Mouse (Mus musculus) fat pad, adult 2 months (tissue): Measurements from ENCODE around the gene Synm.
A peak's percentile ranks its signal among the peaks of the same experiment; 100 is the strongest.

Experiments
- DNase-seq: peaks from one replicate; pipeline ENCODE4 v3.0.0-alpha.2; 2011; ENCODE audit warnings: low read depth, low spot score; ENCODE audit errors: extremely low read depth

Synm gene

DNA sequence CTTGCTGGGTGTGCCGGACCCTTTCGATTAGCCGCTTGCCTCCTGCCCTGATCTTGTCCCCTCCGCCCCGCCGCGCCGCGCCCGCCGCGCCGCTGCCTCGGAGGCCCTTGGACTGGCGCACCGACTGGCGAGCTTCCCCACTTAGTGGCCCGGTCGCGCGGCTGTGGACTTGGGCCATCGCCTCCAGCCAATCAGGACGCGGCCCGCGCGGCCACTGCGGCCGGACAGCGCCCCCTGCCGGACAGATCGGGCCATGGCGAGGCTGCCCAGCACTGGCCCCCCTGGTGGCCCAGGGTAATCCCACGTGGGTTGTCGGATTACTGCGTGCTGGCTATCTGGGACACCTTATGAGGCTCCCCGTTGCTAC is at the start of gene Synm:
Synm (minus strand) TSS at position 114 of the 367 bp plus-strand sequence.
- DNase-seq: no peak

DNA sequence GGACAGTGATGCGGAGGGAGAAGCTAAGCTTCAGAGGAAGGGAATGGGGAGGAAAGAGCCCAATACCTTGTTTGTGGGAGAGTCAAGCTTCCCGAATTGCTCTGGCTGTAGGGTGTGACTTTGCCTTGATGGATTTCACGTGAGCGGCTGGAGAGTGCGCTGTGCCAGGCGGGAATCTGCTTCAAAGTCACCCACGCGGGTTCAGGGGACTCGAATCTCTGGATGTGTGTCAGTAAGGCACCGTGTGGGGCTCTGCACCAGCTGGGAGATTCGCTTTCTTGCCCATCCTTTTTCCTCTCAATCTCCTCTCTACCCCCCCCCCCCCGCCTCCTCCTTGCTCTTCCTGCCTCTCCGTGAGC is 44.3 kb upstream of the Synm start:
- no peak for DNase-seq

DNA sequence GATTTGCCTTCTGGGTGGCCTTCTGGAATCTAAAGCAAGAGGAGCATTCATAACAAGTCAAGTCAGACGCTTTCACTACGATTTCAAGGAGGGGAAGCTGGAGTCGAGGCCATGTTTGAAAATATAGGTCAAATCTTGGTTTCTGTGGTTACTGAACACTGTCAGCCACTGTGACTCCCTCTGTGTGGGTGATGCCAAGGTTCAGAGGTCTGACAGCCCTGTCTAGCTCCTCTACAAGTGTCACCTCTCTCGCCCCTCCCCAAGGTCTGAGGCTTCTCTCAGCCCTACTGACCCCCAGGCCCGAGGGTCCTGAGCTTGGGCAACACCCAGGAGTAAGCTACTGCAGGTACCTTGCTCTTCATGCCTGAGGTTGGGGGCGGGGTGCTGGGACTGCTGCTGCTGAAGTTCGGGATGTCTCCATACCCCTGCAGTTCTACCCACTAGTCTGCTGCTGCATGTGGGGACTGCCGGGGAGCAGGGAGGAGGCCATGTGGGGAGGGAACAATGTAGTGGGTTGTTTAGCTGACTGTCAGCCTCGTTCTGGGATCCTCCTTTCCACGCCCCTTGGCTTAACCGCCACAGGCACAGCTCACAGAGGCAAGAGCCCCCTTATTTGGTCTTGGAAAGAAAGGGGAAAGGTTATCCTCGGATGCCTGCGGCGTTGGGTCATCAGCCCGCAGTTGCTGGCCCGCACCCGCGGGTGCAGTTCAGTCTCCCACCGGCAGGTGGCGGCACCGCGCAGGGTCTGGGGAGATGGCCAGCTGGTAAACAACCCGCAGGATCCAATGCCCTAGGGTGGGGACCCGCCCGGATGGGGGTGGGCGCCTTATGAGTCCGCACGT is 43.7 kb upstream of the Synm start:
- no peak for DNase-seq

DNA sequence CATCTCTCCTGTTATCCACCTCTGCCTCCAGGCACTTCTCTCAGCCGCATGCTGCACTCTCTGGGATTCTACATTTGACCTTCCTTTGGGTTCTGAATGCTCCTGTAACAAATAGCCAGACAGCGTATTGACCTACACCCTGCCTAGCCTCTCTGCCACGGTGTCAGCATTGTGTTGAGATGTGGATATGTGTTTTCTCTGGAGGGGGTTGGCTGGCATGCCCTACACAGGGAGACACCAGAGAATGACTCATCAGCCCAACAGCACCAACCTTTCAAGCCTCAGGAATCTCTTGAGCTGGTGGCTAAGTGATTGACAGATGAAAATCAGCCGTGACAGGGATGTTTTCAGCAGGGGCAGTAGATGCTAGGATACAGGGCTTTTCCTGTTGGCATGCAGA is 41.5 kb upstream of the Synm start:
- DNase-seq: no peak

DNA sequence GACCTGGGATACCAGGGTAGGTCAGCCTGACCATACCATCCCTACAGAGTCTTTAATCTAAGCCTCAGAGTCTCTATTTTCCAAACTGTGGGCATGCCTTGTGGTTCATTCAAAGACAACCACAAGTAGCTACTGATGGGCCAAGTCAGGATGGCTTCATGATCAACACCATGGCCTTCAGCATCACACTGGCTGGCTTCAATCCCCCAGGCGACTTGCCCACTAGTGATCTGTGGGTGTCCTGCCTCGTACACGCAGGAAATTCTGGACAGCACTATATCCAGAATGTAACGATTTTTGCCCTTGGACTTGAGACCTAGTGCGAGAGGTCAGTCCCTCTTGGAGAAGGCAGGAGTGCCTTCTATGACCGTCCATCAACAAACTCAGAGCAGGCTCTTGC is 41.0 kb upstream of the Synm start:
- DNase-seq: no peak

DNA sequence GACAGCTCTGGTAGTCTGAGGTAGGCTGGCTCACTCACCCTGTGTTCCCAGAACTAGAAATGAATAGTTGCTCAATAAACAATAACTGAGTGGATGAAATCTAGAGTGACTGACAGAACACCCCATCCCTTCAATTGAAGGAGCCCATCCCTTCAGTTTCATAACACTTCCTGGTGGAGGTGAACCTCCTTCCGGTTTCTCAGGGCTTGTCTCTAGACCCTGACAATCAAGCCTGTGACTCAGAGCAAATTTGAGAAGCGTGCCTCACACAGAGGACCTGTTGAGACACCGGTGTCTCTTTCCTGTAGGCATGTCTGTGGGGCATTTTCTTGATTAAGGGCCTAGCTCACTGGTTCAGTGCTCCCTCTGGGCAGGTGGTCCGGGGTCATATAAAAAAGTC is 38.9 kb upstream of the Synm start:
- DNase-seq: no peak

DNA sequence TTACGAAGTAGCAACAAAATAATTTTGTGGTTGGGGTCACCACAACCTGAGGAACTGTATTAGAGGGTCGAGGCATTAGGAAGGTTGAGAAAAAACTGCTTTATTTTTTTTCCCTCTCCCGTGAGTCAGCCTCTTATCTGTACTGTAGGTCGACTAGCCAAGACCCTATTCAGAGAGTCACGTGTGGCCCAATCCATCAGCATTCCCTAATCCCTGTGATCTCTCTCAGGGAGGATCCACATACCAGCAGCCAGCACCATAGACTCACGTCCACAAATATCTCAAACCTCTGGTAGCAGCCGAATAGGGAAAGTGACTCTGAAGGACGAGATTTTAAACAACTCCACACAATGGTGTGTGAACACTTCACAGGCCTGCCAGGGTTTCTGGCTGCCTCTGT is 37.5 kb upstream of the Synm start:
- no peak for DNase-seq

DNA sequence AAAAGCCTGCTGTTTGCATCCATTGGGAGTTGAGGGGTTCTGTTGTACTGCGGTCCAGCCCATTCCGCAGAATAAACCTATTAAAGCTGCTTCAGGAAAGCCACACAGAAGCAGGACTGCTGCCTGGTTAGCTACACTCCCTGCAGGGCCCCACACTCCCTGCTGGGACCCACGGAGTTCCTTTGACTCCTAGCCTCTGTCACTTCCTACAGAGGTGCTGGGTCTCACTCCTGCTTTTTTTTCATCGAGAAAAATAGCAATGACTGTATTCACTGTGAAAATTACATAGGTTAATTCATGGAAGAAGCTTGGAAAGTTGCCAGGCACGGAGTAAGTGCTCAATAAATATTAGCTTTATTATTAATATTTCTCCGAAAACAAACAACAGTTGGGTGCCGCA is 33.9 kb upstream of the Synm start:
- DNase-seq: no peak

DNA sequence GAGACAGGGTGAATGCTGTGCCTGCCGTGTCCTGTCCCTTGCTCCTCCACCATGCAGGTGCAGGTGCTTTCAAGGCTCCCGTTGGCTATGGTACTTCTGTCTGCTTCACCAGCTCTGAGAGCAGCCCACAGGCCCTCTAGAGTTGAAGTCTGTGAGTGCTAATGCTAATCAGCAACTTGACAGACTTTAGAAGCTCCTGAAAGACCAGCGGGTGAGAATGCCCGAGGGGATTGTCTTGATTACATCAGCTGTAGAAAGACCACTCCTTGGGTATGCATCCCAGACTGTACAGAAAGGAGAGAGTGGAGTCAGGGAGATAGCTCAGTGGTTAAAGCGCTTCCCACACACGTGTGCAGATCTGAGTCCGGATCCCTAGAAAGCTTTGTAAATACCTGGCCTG is 31.7 kb upstream of the Synm start:
- DNase-seq: no peak

DNA sequence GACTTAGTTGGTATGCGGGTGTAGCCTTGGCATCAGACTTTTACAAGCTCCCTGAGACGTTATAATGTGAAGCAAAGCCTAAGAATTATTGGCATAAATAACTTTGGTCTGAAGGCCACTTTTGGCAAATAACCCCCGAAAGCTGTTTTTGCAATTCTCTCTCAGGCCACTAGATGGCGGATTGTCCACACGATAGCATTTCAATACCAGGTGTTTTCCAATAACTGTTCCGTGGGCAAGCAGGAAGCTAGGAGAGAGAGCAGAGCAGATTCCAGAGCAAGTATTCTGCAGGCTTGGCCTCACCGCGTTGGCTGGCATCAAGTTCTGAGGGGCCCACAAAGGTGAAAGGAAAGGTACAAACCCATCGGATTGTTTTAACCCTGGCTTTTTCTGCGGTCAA is 29.2 kb upstream of the Synm start:
- DNase-seq: no peak

DNA sequence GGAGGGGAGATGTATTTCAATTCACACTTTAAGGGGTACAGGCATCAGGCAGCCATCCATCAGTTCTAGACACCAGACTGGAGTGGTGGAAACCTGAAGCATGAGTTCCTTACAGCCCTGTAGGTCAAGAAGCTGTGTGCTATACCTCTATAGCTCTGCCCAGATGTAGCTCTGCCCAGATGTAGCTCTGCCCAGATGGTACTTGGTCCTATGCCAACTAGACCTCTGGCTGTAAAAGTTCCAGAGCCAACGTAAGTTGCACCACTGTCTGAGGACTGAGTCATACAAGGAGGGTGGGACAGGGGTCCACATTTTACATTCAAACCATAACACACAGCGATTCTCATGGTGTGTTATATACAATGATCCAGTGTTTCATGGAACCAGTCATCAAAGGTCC is 28.3 kb upstream of the Synm start:
- DNase-seq: no peak

DNA sequence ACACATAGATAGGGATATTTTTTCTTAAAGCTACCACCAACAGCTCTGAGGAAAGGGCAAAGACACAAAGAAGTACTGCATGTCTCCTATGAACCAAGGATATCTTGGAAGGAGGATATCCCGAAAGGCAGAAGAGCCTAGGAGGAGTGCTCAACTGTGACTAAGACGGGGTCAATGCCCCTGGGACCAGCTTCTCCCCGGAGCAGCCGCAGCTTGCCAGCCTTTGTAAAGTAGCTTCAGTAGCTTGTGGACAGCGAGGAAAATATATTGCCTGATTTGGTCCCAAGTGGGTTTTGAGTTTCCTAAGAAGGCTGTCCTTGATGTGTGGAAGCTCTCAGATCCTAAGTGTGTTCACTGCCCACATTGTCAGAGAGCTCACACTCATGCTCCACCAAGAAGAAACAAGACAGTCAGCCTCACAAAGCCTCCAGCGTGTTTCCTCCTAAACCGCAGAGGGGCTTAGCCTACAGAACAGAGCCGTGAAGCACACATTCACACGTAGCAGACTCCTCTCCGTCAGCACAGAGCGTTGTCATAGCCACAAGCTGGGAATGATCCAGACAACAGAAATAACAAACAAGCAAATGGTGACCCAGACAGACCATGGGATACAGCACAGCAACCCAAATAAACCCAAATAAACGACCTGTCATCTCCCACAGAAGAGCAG is 17.2 kb upstream of the Synm start:
- DNase-seq: no peak

DNA sequence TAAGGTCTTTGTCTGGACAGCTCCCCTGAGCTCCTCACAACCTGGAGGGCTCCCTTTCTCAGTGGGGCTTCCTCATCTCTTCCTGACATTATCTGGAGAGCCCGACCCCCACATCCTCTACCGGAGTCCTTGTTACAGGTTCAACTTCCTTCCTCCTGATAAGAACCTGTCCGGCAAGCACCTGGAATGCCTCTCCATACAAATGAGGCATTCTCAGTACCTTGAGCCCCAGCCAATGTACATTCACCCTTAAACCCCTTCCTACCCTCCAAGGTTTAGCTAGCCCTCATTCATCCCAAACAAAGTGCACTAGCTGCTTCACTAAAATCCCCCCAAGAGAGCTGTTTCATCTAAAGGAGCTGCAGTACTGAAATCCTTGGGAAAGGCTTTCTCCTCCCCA is 16.1 kb upstream of the Synm start:
- no peak for DNase-seq

DNA sequence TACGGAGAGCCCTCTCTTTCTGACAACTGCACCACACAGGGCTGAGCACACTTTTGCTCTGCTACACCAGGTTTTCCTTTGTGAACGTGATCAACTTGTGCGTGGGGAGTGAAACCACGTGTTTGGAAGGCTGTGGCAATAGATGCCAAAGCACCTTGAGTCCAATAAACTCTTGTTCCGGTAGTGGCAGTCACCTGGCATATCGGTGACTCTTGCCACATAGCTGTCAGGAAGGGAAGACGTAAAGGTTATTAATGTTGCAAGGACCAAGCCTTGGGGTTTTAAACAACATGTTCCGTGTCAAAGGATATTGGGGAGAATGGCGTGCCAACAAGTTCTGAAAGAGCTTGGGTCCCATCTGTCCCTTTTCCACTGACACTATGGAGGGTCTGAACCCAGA is 12.7 kb upstream of the Synm start:
- DNase-seq: peak; percentile 75

DNA sequence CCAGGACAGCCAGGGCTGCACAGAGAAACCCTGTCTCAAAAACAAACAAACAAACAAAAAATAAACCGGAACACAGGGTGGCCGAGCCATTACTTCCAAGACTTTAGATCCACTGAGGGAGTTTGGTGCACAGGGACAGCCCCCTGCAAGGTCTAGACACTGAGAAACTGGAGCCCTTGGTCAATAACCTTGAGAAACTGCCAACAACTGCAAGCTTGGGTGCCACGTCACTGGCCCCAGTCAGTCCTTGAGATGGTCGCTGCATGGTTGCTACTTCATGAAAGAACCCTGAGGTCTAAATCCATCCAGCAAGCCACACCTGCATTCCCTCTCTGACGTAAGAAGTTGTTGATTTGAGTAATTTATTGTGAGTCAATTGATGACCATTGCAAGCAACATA is 9.9 kb upstream of the Synm start:
- no peak for DNase-seq

DNA sequence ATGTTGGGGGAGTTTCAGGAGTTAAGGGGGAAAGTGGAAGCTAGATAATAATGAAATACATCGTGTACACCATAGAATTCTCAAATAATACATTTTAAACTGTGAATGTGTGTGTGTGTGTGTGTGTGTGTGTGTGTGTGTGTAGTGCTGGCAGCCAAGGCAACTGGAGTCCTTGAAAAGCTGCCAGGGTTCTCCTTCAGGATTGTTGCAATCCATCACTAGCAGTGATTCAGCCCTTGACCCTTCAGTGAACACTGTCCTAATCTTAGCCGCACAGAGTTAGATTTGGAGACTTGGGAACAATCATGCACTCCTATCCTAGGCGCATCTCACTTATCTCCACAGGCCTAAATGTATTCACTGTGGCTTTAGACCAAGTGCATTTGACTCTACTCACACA is 8.6 kb upstream of the Synm start:
- DNase-seq: no peak

DNA sequence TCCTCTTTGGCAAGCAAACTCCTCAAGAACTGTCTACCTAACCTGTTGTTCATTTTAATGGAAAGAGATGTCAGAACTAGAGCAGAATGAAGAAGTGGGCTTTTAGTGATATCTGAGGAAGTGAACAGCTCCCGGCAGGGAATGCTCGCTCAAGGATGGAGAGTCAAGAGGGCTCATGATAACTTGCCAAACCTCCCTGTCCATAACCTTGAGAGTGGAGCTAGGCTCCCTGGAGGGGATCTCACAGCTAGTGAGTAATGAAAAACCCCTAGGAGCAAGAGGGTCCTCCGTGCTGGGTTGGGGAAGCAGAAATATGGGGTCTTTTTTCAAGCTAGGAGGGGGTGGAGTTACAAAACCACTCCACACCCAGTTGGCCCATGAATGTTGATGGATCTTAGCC is 4.1 kb upstream of the Synm start:
- no peak for DNase-seq

DNA sequence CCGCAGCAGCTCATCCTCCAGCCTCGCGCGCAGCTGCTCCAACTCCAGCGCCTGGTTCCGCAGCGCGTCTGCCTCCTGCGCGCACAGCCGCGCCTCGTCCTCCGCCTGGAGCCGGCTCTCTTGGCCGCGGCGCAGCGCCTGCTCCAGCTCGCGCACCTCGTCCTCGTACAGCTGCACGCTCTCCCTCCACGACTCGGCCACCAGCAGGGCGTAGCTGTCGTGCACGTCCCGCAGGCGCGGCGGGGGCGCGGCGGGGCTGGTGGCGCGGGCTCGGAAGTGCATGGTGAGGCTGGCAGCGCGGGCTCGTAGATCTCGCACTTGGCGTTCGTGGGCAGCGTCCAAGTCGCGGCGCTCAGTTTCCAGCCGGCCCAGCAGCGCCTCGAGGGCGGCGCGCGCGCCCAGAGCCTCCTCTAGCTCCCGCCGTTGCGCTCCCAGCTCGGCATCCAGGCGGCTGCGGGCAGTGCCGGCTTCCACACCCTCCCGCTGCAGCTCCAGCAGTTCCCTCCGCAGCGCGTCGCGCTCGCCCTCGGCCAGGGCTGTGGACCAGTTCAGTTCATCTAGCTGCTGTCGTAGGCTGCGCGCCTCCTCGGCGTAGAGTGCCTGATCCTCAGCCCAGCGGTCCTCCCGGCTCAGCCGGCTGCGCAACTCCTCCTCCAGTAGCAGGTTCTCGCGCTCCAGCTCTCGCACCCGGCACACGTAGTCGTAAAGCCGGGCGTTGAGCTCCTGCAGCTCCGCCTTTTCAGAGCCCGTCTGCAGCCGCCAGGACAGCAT is 499 bp downstream of the Synm start:
- DNase-seq: no peak

DNA sequence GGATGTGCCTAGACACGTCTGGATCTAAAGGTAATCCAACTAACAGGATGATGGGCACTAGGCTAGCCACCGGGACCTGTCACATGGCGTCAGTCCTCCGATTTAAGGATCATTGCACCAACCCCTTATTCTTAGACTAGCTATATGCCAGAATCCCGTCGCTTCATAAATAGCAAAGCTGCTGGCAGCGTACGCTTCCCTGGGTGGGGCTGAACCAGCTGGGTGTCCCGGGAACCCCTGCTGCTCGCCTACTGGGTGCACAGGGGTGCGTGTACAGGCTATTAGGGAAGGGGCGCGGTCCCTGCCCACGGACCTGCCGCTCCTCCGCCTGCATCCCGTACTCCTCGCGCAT is 1.1 kb downstream of the Synm start:
- no peak for DNase-seq

DNA sequence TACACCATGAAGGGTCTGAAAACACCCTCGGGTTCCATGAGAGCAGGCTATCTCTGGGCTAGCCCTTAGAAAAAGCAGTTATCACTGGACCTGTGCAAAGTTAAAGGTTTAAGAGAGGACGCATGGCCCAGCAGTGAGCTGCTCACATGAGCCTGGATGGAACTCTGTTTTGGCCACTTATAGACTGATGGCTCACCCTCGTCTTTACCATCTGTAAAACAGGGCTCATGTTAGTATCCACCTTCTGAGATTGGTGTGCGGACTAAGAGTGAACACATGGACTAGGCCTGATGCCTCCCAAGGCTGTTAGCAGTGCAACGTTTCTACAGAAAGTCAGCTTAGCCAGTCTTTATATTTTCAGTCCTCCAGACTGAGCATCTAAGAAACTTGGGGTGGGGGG is 2.9 kb downstream of the Synm start:
- no peak for DNase-seq

DNA sequence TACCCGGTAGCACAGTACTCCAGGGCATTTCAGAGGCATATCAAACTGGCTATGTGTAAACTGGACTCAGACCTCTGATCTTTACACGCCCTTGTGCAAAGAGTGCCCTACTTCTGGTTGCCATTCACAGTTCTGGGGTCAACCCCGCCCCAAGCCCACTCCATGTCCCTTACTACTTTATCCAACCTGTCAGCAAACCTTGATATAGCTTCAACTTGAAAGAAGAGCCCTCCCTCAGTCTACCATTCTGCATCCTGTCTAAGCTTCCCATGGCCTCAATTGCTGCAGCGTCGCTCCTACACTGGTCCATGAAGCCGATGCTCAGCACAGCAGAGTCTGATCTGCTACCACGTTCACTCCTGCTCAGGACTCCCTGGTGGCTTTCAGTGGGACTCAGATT is 4.2 kb downstream of the Synm start:
- DNase-seq: no peak

DNA sequence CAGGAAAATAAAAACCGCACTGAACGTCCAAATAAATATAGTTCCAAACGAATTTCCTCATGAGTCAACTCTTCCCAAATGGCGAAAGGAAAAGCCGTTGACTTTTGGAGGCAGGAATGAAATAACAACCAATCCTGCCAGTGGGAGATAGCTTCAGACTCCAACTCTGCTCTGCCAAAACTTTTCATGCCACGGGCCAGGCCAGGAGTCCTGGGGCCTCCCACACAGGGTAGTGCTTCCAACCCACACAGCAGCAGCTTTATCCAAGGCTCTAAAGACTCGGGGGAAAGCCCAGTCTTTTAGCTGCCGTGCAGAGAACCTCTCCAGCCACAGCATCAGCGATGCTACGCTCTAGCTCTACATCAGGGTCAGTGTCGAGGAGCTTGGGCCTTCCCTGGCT is 4.9 kb downstream of the Synm start:
- no peak for DNase-seq
